Mouse (Mus musculus): ENCODE results near the gene Spire2. TPM values are rescaled to one million over a fixed set of nuclear protein-coding genes. Genes with fewer than 3 reads are reported as not detected.

The Spire2 gene
- polyA plus RNA-seq, 1 experiment from 2014 or later, result 3.1 TPM

DNA sequence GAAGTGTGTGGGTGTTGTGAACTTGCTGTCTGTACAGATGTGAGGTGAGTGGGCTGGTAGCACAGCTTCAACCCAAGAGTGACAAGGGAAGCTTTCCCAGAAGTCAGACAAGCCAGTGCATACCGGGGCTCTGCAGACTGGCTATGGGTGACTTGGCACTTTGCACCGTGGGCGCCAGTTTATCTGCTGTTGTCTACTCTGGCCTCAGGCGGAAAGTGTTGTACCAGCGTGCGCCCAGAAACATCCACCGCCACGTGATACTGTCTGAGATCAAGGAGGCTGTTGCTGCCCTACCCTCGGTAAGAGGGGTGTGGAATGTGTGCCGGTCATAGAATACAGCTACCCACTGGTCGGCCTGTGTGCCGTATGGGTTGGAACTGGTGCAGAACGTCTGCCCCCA, 65.8 kb downstream of the Spire2 start:
- no peaks in the 10 kb centered on the region for H3K9me3 ChIP-seq (ENCODE audit: control insufficient read depth, low read depth, low read length)
- no peaks in the 10 kb centered on the region for H3K4me1 ChIP-seq (ENCODE audit: control insufficient read depth, insufficient read depth, low read length)
- no peak overlapping the region for H3K4me2 ChIP-seq (replicated peaks; ENCODE audit: low read depth, low read length)
- no peak overlapping the region for H3K4me3 ChIP-seq (ENCODE audit: low read depth, low read length)
- H3K27me3 ChIP-seq (ENCODE audit: control insufficient read depth, insufficient read depth, low read length), result no peaks in the 10 kb centered on the region
- 92% methylated on average over 13 of the region's 13 CpGs for WGBS
- no peak for ATAC-seq (ENCODE audit: insufficient number of reproducible peaks, insufficient read depth, low FRiP score, low read depth)
- H3K9ac ChIP-seq (replicated peaks; ENCODE audit: low read depth, low read length), result no peak overlapping the region
- no peak overlapping the region for H3K27ac ChIP-seq (ENCODE audit: low read length)
- H3K36me3 ChIP-seq (ENCODE audit: control insufficient read depth, insufficient read depth, low read length), result peaks cover 76% of the 10 kb centered on the region

DNA sequence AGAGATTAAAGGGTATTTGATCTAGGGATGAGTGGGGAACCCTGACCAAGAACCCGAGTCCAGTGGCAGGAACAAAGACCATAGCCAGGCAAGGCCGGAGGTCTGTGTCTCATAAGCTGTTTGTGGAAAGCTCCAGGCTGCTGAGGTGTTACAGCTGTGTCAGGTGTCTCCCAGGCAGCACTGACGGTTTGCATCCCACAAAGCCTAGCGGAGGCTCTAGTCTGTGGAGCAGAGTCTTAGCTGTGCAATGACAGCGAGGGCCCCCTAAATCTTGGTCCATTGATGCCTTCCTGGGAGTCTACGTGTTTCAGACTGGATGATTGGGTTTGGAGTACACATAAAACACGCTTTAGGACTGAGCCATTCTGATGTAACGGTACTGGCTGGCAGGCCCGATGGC, 69.4 kb downstream of the Spire2 start:
- H3K36me3 ChIP-seq (ENCODE audit: control insufficient read depth, insufficient read depth, low read length), result peaks cover 43% of the 10 kb centered on the region
- no peak for ATAC-seq (ENCODE audit: insufficient number of reproducible peaks, insufficient read depth, low FRiP score, low read depth)
- 85% methylated on average over 9 of the region's 9 CpGs for WGBS
- no peaks in the 10 kb centered on the region for H3K27me3 ChIP-seq (ENCODE audit: control insufficient read depth, insufficient read depth, low read length)
- H3K27ac ChIP-seq (ENCODE audit: low read length), result no peak overlapping the region
- H3K4me1 ChIP-seq (ENCODE audit: control insufficient read depth, insufficient read depth, low read length), result no peaks in the 10 kb centered on the region
- H3K9me3 ChIP-seq (ENCODE audit: control insufficient read depth, low read depth, low read length), result no peaks in the 10 kb centered on the region
- H3K9ac ChIP-seq (replicated peaks; ENCODE audit: low read depth, low read length), result no peak overlapping the region
- H3K4me3 ChIP-seq (ENCODE audit: low read depth, low read length), result no peak overlapping the region
- no peak overlapping the region for H3K4me2 ChIP-seq (replicated peaks; ENCODE audit: low read depth, low read length)

DNA sequence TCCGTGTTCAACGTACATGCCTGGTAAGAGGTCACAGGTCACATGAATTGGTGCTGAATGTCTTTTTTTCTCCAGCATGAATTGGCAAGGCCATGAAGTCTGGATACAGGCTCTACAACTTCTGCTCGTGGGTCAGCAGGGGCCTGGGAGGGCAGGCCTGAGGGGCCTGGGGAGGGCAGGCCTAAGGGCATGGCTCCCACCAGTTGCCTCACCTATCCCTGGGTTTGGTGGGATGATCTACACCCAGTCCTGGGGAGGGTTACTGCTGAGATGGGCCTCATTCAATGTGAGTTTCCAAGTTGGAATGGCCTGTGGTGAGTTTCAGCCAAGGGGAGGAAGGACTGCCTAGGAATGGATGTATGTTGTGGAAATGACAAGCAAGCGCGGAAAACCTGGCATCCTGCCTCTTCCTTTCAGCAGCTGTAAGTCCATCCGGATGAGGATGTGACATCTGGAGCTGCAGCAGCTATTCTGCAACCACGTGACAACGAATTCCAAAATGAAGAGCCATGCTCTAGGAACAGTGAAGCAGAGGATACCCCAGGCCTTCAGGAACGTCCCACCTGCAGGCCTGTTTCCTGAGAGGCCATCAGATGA, 70.3 kb downstream of the Spire2 start:
- no peak for ATAC-seq (ENCODE audit: insufficient number of reproducible peaks, insufficient read depth, low FRiP score, low read depth)
- Histone ChIP-seq H3K36me3 (ENCODE audit: control insufficient read depth, insufficient read depth, low read length) (peaks cover 35% of the 10 kb centered on the region), H3K27me3 (ENCODE audit: control insufficient read depth, insufficient read depth, low read length) (peaks cover under 1% of the 10 kb centered on the region; the same call in 1 of the 2 replicates), H3K9me3 (ENCODE audit: control insufficient read depth, low read depth, low read length) (no peaks in the 10 kb centered on the region), H3K4me1 (ENCODE audit: control insufficient read depth, insufficient read depth, low read length) (no peaks in the 10 kb centered on the region), H3K4me3 (ENCODE audit: low read depth, low read length) (no peak overlapping the region), H3K4me2 (replicated peaks; ENCODE audit: low read depth, low read length) (no peak overlapping the region), H3K9ac (replicated peaks; ENCODE audit: low read depth, low read length) (no peak overlapping the region), H3K27ac (ENCODE audit: low read length) (no peak overlapping the region)
- 88% methylated on average over 9 of the region's 9 CpGs for WGBS

DNA sequence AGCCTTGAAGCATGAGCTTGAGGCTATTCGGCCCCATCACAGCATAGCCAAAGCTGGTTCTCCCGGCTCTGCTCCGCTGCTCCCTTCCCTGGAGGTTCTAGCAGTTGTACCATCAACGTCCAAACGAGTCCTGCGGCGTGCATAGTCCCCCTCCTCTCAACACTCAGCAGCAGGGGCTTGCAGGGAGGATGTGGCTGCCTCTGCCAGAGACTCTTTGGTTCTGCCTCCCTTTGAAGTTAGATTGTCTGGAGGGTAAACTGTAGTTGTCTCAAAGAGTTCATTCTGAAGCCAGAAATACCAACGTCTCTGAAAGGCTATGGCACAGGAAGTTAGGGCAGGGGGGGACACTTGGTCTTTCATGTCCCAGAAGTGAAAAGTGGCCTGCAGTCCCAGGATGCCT, 72.0 kb downstream of the Spire2 start:
- ATAC-seq (ENCODE audit: insufficient number of reproducible peaks, insufficient read depth, low FRiP score, low read depth), result no peak
- H3K4me3 ChIP-seq (ENCODE audit: low read depth, low read length), result no peak overlapping the region
- no peak overlapping the region for H3K9ac ChIP-seq (replicated peaks; ENCODE audit: low read depth, low read length)
- WGBS, result 63% methylated on average over 8 of the region's 8 CpGs
- no peak overlapping the region for H3K27ac ChIP-seq (ENCODE audit: low read length)
- H3K4me1 ChIP-seq (ENCODE audit: control insufficient read depth, insufficient read depth, low read length), result no peaks in the 10 kb centered on the region
- H3K9me3 ChIP-seq (ENCODE audit: control insufficient read depth, low read depth, low read length), result no peaks in the 10 kb centered on the region
- H3K4me2 ChIP-seq (replicated peaks; ENCODE audit: low read depth, low read length), result no peak overlapping the region
- H3K36me3 ChIP-seq (ENCODE audit: control insufficient read depth, insufficient read depth, low read length), result peaks cover 19% of the 10 kb centered on the region
- H3K27me3 ChIP-seq (ENCODE audit: control insufficient read depth, insufficient read depth, low read length), result peaks cover 3% of the 10 kb centered on the region; the same call in 1 of the 2 replicates

DNA sequence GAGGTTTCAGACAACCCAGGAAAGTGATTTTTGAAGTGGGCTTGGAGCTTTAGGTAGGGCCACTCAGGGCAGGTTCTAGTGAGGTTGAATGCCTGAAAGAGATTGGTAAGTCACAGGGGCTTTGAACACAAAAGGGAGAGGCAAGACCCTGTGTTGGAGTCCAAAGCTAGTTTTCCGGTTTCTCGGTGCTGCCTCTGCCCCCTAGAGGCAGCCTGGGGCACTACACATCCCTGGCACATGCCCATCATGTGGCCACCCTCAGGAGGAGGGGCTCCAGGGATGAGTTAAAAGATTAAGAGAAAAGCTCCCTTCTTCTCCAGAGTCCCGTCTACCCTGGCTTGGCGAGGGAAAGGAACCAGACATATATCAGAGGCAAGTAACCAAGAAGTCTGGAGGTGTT, 74.3 kb downstream of the Spire2 start, which contains the start of gene Mc1r:
Gene Mc1r, plus strand, starts transcription at position 322 of the 400 bp plus-strand sequence.
- Histone ChIP-seq H3K27ac (ENCODE audit: low read length) (no peak within 1 kb of the TSS), H3K36me3 (ENCODE audit: control insufficient read depth, insufficient read depth, low read length) (peaks cover 6% of the 10 kb centered on the region), H3K9me3 (ENCODE audit: control insufficient read depth, low read depth, low read length) (no peaks in the 10 kb centered on the region), H3K9ac (replicated peaks; ENCODE audit: low read depth, low read length) (no peak within 1 kb of the TSS), H3K4me3 (ENCODE audit: low read depth, low read length) (no peak within 1 kb of the TSS), H3K4me2 (replicated peaks; ENCODE audit: low read depth, low read length) (no peak within 1 kb of the TSS), H3K4me1 (ENCODE audit: control insufficient read depth, insufficient read depth, low read length) (no peaks in the 10 kb centered on the region), H3K27me3 (ENCODE audit: control insufficient read depth, insufficient read depth, low read length) (peaks cover 23% of the 10 kb centered on the region)
- ATAC-seq (ENCODE audit: insufficient number of reproducible peaks, insufficient read depth, low FRiP score, low read depth), result no peak
- WGBS, result 8% methylated on average over 4 of the region's 4 CpGs

DNA sequence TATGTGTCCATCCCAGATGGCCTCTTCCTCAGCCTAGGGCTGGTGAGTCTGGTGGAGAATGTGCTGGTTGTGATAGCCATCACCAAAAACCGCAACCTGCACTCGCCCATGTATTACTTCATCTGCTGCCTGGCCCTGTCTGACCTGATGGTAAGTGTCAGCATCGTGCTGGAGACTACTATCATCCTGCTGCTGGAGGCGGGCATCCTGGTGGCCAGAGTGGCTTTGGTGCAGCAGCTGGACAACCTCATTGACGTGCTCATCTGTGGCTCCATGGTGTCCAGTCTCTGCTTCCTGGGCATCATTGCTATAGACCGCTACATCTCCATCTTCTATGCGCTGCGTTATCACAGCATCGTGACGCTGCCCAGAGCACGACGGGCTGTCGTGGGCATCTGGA, 75.1 kb downstream of the Spire2 start:
- WGBS, result 87% methylated on average over 13 of the region's 13 CpGs
- H3K9ac ChIP-seq (replicated peaks; ENCODE audit: low read depth, low read length), result no peak overlapping the region
- H3K4me3 ChIP-seq (ENCODE audit: low read depth, low read length), result no peak overlapping the region
- no peak for ATAC-seq (ENCODE audit: insufficient number of reproducible peaks, insufficient read depth, low FRiP score, low read depth)
- no peaks in the 10 kb centered on the region for H3K4me1 ChIP-seq (ENCODE audit: control insufficient read depth, insufficient read depth, low read length)
- H3K4me2 ChIP-seq (replicated peaks; ENCODE audit: low read depth, low read length), result no peak overlapping the region
- no peak overlapping the region for H3K27ac ChIP-seq (ENCODE audit: low read length)
- peaks cover 32% of the 10 kb centered on the region for H3K27me3 ChIP-seq (ENCODE audit: control insufficient read depth, insufficient read depth, low read length)
- H3K9me3 ChIP-seq (ENCODE audit: control insufficient read depth, low read depth, low read length), result no peaks in the 10 kb centered on the region
- H3K36me3 ChIP-seq (ENCODE audit: control insufficient read depth, insufficient read depth, low read length), result no peaks in the 10 kb centered on the region; the same call in 1 of the 2 replicates

DNA sequence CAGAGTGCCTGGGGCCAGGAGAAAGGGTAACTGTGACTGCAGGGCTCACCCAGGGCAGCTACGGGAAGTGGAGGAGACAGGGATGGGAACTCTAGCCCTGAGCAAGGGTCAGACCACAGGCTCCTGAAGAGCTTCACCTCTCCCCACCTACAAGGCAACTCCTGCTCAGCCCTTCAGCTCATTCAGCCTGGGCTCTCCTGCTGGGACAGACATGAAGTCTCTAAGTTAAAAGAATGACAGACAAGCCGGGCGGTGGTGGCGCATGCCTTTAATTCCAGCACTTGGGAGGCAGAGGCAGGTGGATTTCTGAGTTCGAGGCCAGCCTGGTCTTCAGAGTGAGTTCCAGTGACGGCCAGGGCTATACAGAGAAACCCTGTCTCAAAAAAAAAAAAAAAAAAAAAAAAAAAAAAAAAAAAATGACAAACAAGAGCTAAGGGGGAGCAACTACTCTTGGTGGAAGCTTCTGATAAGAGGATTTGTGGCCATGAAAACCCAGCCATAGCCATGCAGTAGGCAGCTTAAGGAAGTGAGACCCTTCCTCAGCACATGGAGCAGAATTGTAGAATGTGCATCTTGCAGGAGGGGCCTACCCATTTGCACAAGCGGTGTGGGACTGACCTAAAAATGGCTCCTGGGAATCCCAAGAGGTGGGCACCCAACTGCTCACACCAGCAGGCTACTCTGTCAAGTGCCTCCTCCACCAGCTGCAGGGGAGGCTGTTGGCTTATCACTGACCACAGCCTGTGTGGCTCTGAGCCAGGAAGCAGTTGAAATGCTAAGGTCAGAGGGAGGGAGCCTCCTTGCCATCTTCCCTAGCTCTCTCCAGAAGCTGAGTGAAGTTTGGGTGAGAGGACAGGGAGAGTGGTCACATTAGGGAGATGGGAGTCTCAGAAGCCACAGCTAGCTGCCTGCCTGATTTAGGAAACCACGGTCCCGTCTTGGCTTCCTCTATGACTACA, 76.4 kb downstream of the Spire2 start:
- Histone ChIP-seq H3K9me3 (ENCODE audit: control insufficient read depth, low read depth, low read length) (no peaks in the 10 kb centered on the region), H3K27me3 (ENCODE audit: control insufficient read depth, insufficient read depth, low read length) (peaks cover 44% of the 10 kb centered on the region), H3K27ac (ENCODE audit: low read length) (no peak overlapping the region), H3K4me3 (ENCODE audit: low read depth, low read length) (no peak overlapping the region), H3K36me3 (ENCODE audit: control insufficient read depth, insufficient read depth, low read length) (no peaks in the 10 kb centered on the region), H3K9ac (replicated peaks; ENCODE audit: low read depth, low read length) (no peak overlapping the region), H3K4me2 (replicated peaks; ENCODE audit: low read depth, low read length) (no peak overlapping the region), H3K4me1 (ENCODE audit: control insufficient read depth, insufficient read depth, low read length) (no peaks in the 10 kb centered on the region)
- ATAC-seq (ENCODE audit: insufficient number of reproducible peaks, insufficient read depth, low FRiP score, low read depth), result no peak
- WGBS, result 70% methylated on average over 9 of the region's 9 CpGs

DNA sequence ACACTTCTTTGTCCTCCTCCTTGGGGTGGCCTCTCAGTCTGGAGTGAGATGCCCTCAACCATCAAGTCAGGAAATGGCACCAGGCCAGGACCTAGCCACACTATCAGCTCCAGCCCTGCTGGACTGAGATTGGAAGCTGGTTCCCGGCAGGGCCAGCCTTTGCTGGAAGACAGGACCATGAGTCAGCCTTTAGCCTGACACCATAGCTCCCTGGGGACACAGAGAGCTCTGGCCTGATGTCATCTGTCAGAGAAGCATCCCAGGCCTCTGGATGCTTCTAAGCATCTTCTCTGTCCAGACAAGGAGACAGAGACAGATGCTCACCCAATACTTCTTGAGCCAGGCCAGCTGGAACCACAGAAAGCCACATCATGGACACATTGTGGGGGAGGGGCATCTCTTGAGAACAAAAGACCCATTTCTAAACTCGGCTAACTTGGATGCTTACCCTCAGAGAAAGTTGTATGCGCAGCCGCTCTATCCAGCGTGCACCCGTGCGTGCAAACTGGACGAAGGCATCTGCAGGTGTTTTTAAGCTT, 77.6 kb downstream of the Spire2 start:
- Histone ChIP-seq H3K4me3 (ENCODE audit: low read depth, low read length) (no peak overlapping the region), H3K9me3 (ENCODE audit: control insufficient read depth, low read depth, low read length) (no peaks in the 10 kb centered on the region), H3K4me1 (ENCODE audit: control insufficient read depth, insufficient read depth, low read length) (no peaks in the 10 kb centered on the region), H3K9ac (replicated peaks; ENCODE audit: low read depth, low read length) (no peak overlapping the region), H3K4me2 (replicated peaks; ENCODE audit: low read depth, low read length) (no peak overlapping the region), H3K36me3 (ENCODE audit: control insufficient read depth, insufficient read depth, low read length) (no peaks in the 10 kb centered on the region), H3K27me3 (ENCODE audit: control insufficient read depth, insufficient read depth, low read length) (peaks cover 48% of the 10 kb centered on the region), H3K27ac (ENCODE audit: low read length) (no peak overlapping the region)
- WGBS, result 70% methylated on average over 8 of the region's 8 CpGs
- ATAC-seq (ENCODE audit: insufficient number of reproducible peaks, insufficient read depth, low FRiP score, low read depth), result no peak

All from stomach, embryonic 14.5 days (tissue).